Mouse (Mus musculus) hindbrain, embryonic 10.5 days (tissue): Measurements from ENCODE around the gene Tlr8. TPM values are rescaled to one million over a fixed set of nuclear protein-coding genes. Genes with fewer than 3 reads are reported as not detected.

Experiments used
- polyA plus RNA-seq: library from polyadenylated mRNA; unstranded; fragments of >200 nt; fragmentation: Nextera tagmentation; extraction: Ambion mirVana; gene quantifications from 2 replicates; pipeline ENCODE4 v1.2.1, GENCODE M21; 2016

Tlr8 gene
- polyA plus RNA-seq, 1 experiment from 2014 or later, result 0.17 TPM

Other genes with a start within 250 kb of the Tlr8 start
- gene Tmsb4x, start 55.0 kb downstream of the Tlr8 start, polyA plus RNA-seq, result 4,143 and 5,498 TPM in 2 replicates
- gene Tlr7, start 66.2 kb upstream of the Tlr8 start, polyA plus RNA-seq, result 0.24 and 0.47 TPM in 2 replicates
- 16.8 and 24.0 TPM in 2 replicates for gene Prps2, start 118.4 kb upstream of the Tlr8 start, polyA plus RNA-seq